Mouse (Mus musculus): ENCODE results near the gene Fam131a. TPM values are rescaled to one million over a fixed set of nuclear protein-coding genes. Genes with fewer than 3 reads are reported as not detected.

Gene Fam131a
- polyA plus RNA-seq, 1 experiment = 7.1 TPM

DNA sequence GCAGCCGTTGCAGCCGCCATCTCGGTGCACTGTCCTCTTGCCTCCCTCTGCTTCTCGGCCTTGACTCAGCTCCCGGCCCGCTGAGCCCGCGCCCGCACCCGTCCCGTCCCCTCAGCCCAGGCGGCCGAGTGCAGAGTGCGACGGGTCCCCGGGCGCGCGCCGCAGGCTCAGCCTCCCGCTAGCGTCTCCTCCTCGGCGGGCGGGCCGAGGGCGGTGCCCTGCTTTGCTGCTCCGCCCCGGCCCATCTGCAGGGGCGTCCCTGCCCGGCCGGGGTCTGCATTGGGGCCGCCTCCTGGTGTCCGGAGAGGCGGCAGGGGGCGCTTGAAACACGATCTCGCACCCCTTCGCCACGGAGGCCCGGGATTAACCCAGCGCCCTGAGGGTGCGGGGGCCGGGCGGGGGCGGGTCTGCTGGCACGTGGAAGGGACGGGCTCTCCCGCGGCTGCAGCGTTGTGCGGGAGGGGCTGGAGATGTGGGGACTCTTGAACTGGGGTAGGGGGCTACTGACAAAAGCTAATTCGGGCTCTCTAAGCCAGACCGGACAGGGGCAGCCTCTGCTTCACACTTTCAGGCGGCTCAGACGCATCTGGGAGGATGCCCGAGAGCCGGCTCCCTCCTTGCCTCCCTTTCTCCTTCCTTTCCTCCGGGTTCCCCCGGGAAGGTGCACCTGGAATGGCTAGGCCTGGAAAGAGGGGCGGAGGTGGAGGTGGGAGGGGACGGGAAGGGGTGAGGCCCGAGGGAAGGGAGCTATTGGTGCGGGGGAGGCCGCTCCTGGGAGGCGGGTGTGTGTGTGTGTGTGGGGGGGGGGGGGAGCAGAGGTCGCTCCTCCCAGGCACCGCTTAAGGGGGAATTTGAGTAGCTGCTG lies 23.2 kb downstream of the Fam131a start:
- Histone ChIP-seq H3K9ac (ENCODE audit: low read depth, poor library complexity, severe bottlenecking) (peak overlapping the region; percentile 77), H3K9me3 (replicated peaks; ENCODE audit: control insufficient read depth, insufficient read depth, low read length, poor library complexity, severe bottlenecking) (no peaks in the 10 kb centered on the region), H3K27me3 (ENCODE audit: control insufficient read depth, insufficient read depth, low read length, poor library complexity, severe bottlenecking) (no peaks in the 10 kb centered on the region), H3K4me3 (ENCODE audit: low read depth, low read length) (peak overlapping the region; percentile 97), H3K36me3 (ENCODE audit: control insufficient read depth, insufficient read depth, low read length, poor library complexity, severe bottlenecking) (peaks cover 13% of the 10 kb centered on the region), H3K4me1 (ENCODE audit: control insufficient read depth, insufficient read depth, low read length) (peaks cover 5% of the 10 kb centered on the region), H3K27ac (ENCODE audit: insufficient read depth, low read length) (peak overlapping the region; percentile 76)
- peak; percentile 17 for TF ChIP-seq CTCF (IDR thresholded peaks at IDR 0.05; ENCODE audit: low read depth, low read length)
- TF ChIP-seq EP300 (IDR thresholded peaks at IDR 0.05; ENCODE audit: insufficient read depth, low read depth, low read length) = no peak
- peak; percentile 39 for TF ChIP-seq POLR2A (IDR thresholded peaks at IDR 0.05; ENCODE audit: insufficient read depth, low read length)

DNA sequence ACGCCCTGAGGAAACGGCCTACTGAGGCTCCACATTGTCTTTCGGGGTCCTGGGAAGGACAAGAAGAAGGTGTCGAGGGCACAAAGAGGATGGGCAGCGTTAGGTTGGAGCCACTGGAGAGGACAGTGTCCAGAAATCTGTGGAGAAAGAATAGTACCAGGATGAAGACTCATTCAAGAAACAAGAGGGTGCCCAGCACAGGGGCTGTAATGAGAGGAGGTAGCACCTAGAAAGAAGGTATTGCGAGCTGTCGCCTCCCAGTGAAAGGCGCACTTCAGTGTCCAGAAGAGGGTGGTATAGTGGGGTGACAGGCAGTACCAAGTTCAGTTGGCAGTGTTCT lies 23.8 kb downstream of the Fam131a start:
- no peak for TF ChIP-seq CTCF (IDR thresholded peaks at IDR 0.05; ENCODE audit: low read depth, low read length)
- no peak for TF ChIP-seq EP300 (IDR thresholded peaks at IDR 0.05; ENCODE audit: insufficient read depth, low read depth, low read length)
- TF ChIP-seq POLR2A (IDR thresholded peaks at IDR 0.05; ENCODE audit: insufficient read depth, low read length) = no peak
- peak overlapping the region; percentile 65 for H3K27ac ChIP-seq (ENCODE audit: insufficient read depth, low read length)
- H3K36me3 ChIP-seq (ENCODE audit: control insufficient read depth, insufficient read depth, low read length, poor library complexity, severe bottlenecking) = peaks cover 17% of the 10 kb centered on the region
- no peaks in the 10 kb centered on the region for H3K9me3 ChIP-seq (replicated peaks; ENCODE audit: control insufficient read depth, insufficient read depth, low read length, poor library complexity, severe bottlenecking)
- peak overlapping the region; percentile 77 for H3K9ac ChIP-seq (ENCODE audit: low read depth, poor library complexity, severe bottlenecking)
- peak overlapping the region; percentile 97 for H3K4me3 ChIP-seq (ENCODE audit: low read depth, low read length)
- peaks cover 5% of the 10 kb centered on the region for H3K4me1 ChIP-seq (ENCODE audit: control insufficient read depth, insufficient read depth, low read length)
- no peaks in the 10 kb centered on the region for H3K27me3 ChIP-seq (ENCODE audit: control insufficient read depth, insufficient read depth, low read length, poor library complexity, severe bottlenecking)

DNA sequence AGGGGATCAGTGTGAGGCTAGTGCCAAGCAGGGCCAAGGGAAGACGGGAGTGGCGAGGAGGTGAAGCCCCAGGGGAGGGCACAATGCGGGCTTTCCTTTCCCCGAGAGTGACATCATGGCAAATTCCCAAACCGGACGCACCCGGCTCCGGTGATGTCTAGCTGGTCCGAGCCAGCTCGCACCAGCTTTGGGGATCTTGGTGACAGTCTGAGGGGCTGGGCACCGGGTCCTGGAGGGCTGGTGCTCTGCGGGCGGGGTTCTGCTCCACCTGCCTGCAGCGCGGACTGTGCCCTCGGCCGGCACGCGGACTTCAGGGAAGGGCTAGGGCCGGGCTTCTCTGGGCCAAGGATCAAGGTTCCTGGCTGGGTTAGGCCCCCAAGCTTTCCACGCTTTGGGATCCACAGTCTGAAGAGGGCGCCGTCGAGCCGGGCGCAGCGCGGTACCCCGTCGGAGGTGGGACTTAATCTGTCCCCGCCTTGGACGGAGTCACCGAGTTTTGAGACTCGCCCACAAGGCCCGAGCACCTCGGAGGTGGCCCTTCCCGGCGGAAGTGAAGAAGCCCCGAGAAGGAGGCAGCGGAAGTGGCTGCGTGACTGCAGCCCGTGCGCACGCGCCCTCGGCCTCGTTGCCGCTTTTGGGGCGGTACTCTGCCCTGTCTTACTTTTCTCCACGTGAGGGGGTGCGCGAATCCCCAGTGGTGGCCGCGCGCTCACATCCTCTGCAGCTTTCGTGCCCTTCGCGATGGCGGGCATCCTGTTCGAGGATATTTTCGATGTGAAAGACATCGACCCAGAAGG lies 24.3 kb downstream of the Fam131a start, which contains the start of the genes Polr2h and Clcn2:
Gene Polr2h, plus strand, starts transcription at position 485 of the 797 bp plus-strand sequence.
Gene Clcn2, minus strand, starts transcription at position 566 of the 797 bp plus-strand sequence.
- Histone ChIP-seq H3K36me3 (ENCODE audit: control insufficient read depth, insufficient read depth, low read length, poor library complexity, severe bottlenecking) (peaks cover 23% of the 10 kb centered on the region), H3K27ac (ENCODE audit: insufficient read depth, low read length) (peak within 1 kb of the TSS; percentile 65), H3K4me3 (ENCODE audit: low read depth, low read length) (peak within 1 kb of the TSS; percentile 97), H3K27me3 (ENCODE audit: control insufficient read depth, insufficient read depth, low read length, poor library complexity, severe bottlenecking) (no peaks in the 10 kb centered on the region), H3K9ac (ENCODE audit: low read depth, poor library complexity, severe bottlenecking) (peak within 1 kb of the TSS; percentile 84), H3K4me1 (ENCODE audit: control insufficient read depth, insufficient read depth, low read length) (peaks cover 5% of the 10 kb centered on the region), H3K9me3 (replicated peaks; ENCODE audit: control insufficient read depth, insufficient read depth, low read length, poor library complexity, severe bottlenecking) (no peaks in the 10 kb centered on the region)
- peak; percentile 66 for TF ChIP-seq POLR2A (IDR thresholded peaks at IDR 0.05; ENCODE audit: insufficient read depth, low read length)
- TF ChIP-seq EP300 (IDR thresholded peaks at IDR 0.05; ENCODE audit: insufficient read depth, low read depth, low read length) = no peak
- TF ChIP-seq CTCF (IDR thresholded peaks at IDR 0.05; ENCODE audit: low read depth, low read length) = peak; percentile 64

DNA sequence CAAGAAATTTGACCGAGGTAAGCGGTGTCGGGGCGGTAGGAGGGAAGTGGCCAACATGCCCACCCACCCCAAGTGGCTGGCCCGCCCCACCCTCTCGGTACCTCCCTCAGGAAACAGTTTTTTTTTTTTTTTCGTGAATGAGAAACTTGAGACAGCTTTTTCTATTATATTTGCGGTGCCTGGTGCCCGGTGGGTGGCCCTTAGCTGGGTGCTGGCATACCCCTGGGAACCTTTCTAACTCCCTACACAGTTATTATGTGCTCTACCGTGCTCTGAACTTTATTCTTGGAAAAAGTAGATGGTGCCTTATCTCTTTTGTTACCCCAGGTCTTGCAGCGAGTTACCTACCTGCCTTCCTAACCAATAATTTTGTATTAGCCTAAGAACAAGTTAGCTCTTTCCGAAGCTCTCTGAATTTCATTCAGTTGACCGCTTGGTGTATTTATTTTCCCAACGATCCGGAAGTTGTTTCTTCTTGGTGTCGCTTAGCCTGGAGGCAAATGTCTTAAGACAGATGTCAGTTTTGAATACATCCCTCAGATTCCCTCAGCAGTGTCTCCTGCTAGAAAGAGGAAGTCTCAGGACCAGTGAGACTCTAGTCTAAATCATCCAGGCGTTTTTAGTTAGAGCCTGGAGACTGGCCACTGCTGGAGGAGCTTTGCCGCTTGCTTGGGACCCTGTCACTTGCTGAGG lies 25.1 kb downstream of the Fam131a start:
- no peak overlapping the region; the same call in 1 of the 2 replicates for H3K27ac ChIP-seq (ENCODE audit: insufficient read depth, low read length)
- peaks cover 5% of the 10 kb centered on the region for H3K4me1 ChIP-seq (ENCODE audit: control insufficient read depth, insufficient read depth, low read length)
- TF ChIP-seq POLR2A (IDR thresholded peaks at IDR 0.05; ENCODE audit: insufficient read depth, low read length) = no peak
- no peak for TF ChIP-seq CTCF (IDR thresholded peaks at IDR 0.05; ENCODE audit: low read depth, low read length)
- TF ChIP-seq EP300 (IDR thresholded peaks at IDR 0.05; ENCODE audit: insufficient read depth, low read depth, low read length) = no peak
- no peaks in the 10 kb centered on the region for H3K27me3 ChIP-seq (ENCODE audit: control insufficient read depth, insufficient read depth, low read length, poor library complexity, severe bottlenecking)
- no peaks in the 10 kb centered on the region for H3K9me3 ChIP-seq (replicated peaks; ENCODE audit: control insufficient read depth, insufficient read depth, low read length, poor library complexity, severe bottlenecking)
- H3K36me3 ChIP-seq (ENCODE audit: control insufficient read depth, insufficient read depth, low read length, poor library complexity, severe bottlenecking) = peaks cover 24% of the 10 kb centered on the region
- peak overlapping the region; percentile 84 for H3K9ac ChIP-seq (ENCODE audit: low read depth, poor library complexity, severe bottlenecking)
- peak overlapping the region; percentile 95 for H3K4me3 ChIP-seq (ENCODE audit: low read depth, low read length)

DNA sequence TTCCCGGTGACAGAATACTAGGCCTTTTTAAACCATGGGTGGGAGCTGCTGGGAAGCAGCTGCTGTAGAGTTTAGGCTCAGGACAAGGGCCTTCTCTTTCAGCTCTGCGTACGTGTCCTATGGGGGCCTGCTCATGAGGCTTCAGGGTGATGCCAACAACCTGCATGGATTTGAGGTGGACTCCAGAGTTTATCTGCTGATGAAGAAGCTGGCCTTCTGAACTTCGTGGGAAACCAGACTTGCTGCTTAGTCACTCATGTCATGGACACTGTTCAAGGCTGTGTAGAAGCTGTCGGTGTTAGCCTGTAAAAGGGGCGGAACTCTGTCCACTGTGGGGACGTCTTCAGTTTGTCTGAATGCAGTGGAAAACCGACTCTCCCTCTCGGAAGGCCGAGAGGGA lies 28.8 kb downstream of the Fam131a start:
- Histone ChIP-seq H3K9me3 (replicated peaks; ENCODE audit: control insufficient read depth, insufficient read depth, low read length, poor library complexity, severe bottlenecking) (no peaks in the 10 kb centered on the region), H3K4me3 (ENCODE audit: low read depth, low read length) (no peak overlapping the region), H3K9ac (ENCODE audit: low read depth, poor library complexity, severe bottlenecking) (no peak overlapping the region), H3K4me1 (ENCODE audit: control insufficient read depth, insufficient read depth, low read length) (no peaks in the 10 kb centered on the region), H3K27ac (ENCODE audit: insufficient read depth, low read length) (no peak overlapping the region), H3K36me3 (ENCODE audit: control insufficient read depth, insufficient read depth, low read length, poor library complexity, severe bottlenecking) (peaks cover 27% of the 10 kb centered on the region), H3K27me3 (ENCODE audit: control insufficient read depth, insufficient read depth, low read length, poor library complexity, severe bottlenecking) (no peaks in the 10 kb centered on the region)
- TF ChIP-seq EP300 (IDR thresholded peaks at IDR 0.05; ENCODE audit: insufficient read depth, low read depth, low read length) (no peak), CTCF (IDR thresholded peaks at IDR 0.05; ENCODE audit: low read depth, low read length) (no peak), POLR2A (IDR thresholded peaks at IDR 0.05; ENCODE audit: insufficient read depth, low read length) (no peak)
